Mouse (Mus musculus) intestine, postnatal 0 days (tissue): ENCODE results near the gene Ptrh1. TPM values are rescaled to one million over a fixed set of nuclear protein-coding genes. Genes with fewer than 3 reads are reported as not detected.

Source experiments
- ATAC-seq: fragments of 200-750 bp; cut with Nextera tagmentation; 2 replicates; pipeline ENCODE4 v1.8.0; 2017; ENCODE audit warnings: mild to moderate bottlenecking, moderate TSS enrichment, moderate library complexity
- H3K27ac ChIP-seq: fragments of 300-500 bp; sonication (generic); 2 replicates; pipeline ENCODE4 v1.5.1; 2014; ENCODE audit warnings: mild to moderate bottlenecking, low read depth, low read length, moderate library complexity
- H3K27me3 ChIP-seq: fragments of 300-500 bp; sonication (generic); replicated peaks from 2 replicates; pipeline ENCODE4 v1.6.1; 2014; ENCODE audit warnings: low read length, mixed read lengths; ENCODE audit not compliant: control insufficient read depth, insufficient read depth
- H3K36me3 ChIP-seq: fragments of 300-500 bp; sonication (generic); 2 replicates; pipeline ENCODE4 v1.6.1; 2014; ENCODE audit warnings: mild to moderate bottlenecking, moderate library complexity; ENCODE audit not compliant: control insufficient read depth, insufficient read depth
- H3K4me1 ChIP-seq: fragments of 300-500 bp; sonication (generic); replicated peaks from 2 replicates; pipeline ENCODE4 v1.6.1; 2014; ENCODE audit warnings: antibody characterized with exemption, low read length, mixed read lengths; ENCODE audit not compliant: control insufficient read depth, insufficient read depth
- H3K4me2 ChIP-seq: fragments of 300-500 bp; sonication (generic); replicated peaks from 2 replicates; pipeline ENCODE4 v1.6.1; 2014; ENCODE audit warnings: low read depth, mild to moderate bottlenecking, moderate library complexity
- H3K4me3 ChIP-seq: fragments of 300-500 bp; sonication (generic); 2 replicates; pipeline ENCODE4 v1.5.1; 2014; ENCODE audit warnings: low read depth, low read length
- H3K9ac ChIP-seq: fragments of 300-500 bp; sonication (generic); 2 replicates; pipeline ENCODE4 v1.6.1; 2014; ENCODE audit warnings: mild to moderate bottlenecking, low read depth, low read length
- H3K9me3 ChIP-seq: fragments of 300-500 bp; sonication (generic); 2 replicates; pipeline ENCODE4 v1.6.1; 2016; ENCODE audit warnings: mixed run types; ENCODE audit not compliant: control insufficient read depth
- CTCF ChIP-seq: sonication (generic); IDR thresholded peaks from 2 replicates; pipeline ENCODE4 v1.5.1; 2016; ENCODE audit warnings: low read depth, mild to moderate bottlenecking, control low read depth, antibody characterized with exemption, moderate library complexity
- WGBS: fragments of 180-500 bp; shearing (Covaris S2); extraction: QIAGEN DNeasy Blood & Tissue Kit; methylation state at CpG from one replicate; pipeline ENCODE4 v1.1.7; 2014; 5-methylcytosine and 5-hydroxymethylcytosine counted together
- polyA plus RNA-seq: library from polyadenylated mRNA; unstranded; fragments of >200 nt; fragmentation: Nextera tagmentation; extraction: Ambion mirVana; gene quantifications from 2 replicates; pipeline ENCODE4 v1.2.1, GENCODE M21; 2015

Gene Ptrh1
- polyA plus RNA-seq: 8.4 and 10.5 TPM in 2 replicates

DNA sequence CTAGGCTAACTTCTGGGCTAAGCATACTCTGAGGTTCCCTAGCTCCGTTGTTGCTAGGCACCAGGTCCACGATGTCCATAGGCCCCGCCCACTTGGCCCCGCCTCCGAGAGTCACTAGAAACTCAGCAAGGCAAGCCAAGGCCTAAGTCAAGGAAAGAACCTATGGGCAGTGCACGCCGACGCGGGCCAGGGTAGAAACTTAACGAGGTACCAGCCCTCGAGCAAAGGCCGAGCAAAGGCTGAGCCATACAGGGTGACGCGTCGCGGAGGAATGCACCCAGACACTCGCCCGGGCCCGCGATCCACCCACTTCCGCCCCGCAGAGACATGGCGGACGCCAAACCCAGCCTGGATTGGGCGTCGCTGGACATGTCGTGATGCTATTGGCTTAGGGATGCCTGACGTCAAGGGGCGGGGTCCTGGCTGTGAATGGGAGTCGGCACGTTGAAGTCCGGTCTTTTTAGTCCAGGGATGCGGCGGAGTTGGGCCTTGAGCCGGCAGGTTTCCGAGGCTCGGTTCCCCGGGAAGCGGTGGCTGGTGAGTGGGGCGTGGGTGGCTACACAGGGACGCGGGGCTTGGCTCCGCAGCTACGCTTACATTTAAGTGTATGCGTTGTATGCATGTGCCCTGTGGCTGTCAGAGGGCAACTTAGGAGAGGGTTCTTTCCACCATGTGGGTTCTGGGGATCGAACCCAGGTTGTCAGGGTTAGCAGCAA is at the start of gene Ptrh1, which contains the start of gene Ttc16:
Gene Ptrh1 (plus strand): TSS at position 428 of the 716 bp plus-strand sequence.
Gene Ttc16 (minus strand): TSS at position 275 of the 716 bp plus-strand sequence.
- Histone ChIP-seq H3K4me3 (peak within 1 kb of the TSS; percentile 49), H3K27me3 (no peaks in the 10 kb centered on the region), H3K4me1 (no peaks in the 10 kb centered on the region; the same call in 1 of the 2 replicates), H3K27ac (peak within 1 kb of the TSS; percentile 58), H3K36me3 (no peaks in the 10 kb centered on the region), H3K4me2 (peak within 1 kb of the TSS; percentile 80), H3K9ac (peak within 1 kb of the TSS; percentile 45), H3K9me3 (no peaks in the 10 kb centered on the region)
- ATAC-seq: peak; percentile 97
- WGBS: under 1% methylated on average over 46 of the region's 46 CpGs
- TF ChIP-seq CTCF: no peak

DNA sequence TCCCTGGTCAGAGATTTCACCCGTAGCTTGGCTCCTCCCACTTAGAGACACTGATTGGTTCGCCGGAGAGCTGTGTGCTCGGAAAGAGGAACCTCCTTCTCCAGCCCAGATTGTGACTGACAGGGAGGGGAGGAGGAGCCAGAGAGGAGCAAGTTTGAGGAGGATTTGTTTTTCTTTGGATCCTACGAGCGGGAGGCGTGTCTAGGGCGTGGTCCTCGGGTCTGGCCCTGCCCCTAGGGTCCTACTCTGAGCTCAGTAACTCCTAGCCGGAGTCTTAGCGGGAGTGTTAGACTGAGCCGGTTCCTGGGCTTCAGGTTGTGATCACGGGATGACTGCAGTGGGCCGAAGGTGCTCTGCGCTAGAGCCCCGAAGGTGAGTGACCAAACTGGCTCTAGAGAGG is 48.2 kb upstream of the Ptrh1 start:
- H3K27ac ChIP-seq: no peak overlapping the region
- WGBS: 1% methylated on average over 16 of the region's 16 CpGs
- no peak for TF ChIP-seq CTCF

GRCm38 (mm10) chr2:32728463-32728862 is 47.1 kb upstream of the Ptrh1 start:
- ATAC-seq: no peak
- WGBS: 40% methylated on average over 7 of the region's 7 CpGs
- H3K27me3 ChIP-seq: no peaks in the 10 kb centered on the region

More for the DNA sequence above, 48.2 kb upstream of the Ptrh1 start:
- peak; percentile 92 for ATAC-seq
- H3K9me3 ChIP-seq: no peaks in the 10 kb centered on the region
- H3K36me3 ChIP-seq: no peaks in the 10 kb centered on the region
- no peak overlapping the region for H3K9ac ChIP-seq
- no peaks in the 10 kb centered on the region for H3K4me1 ChIP-seq
- H3K4me3 ChIP-seq: peak overlapping the region; percentile 31
- H3K4me2 ChIP-seq: peak overlapping the region; percentile 61
- no peaks in the 10 kb centered on the region for H3K27me3 ChIP-seq

GRCm38 (mm10) chr2:32729547-32729946 is 46.0 kb upstream of the Ptrh1 start:
- Histone ChIP-seq H3K27me3 (no peaks in the 10 kb centered on the region), H3K9me3 (no peaks in the 10 kb centered on the region), H3K4me1 (no peaks in the 10 kb centered on the region), H3K4me3 (no peak overlapping the region), H3K4me2 (peak overlapping the region; percentile 61; the same call in 1 of the 2 replicates), H3K9ac (no peak overlapping the region), H3K27ac (no peak overlapping the region), H3K36me3 (no peaks in the 10 kb centered on the region)
- 70% methylated on average over 4 of the region's 4 CpGs for WGBS
- ATAC-seq: no peak
- TF ChIP-seq CTCF: no peak

More at GRCm38 (mm10) chr2:32728463-32728862, 47.1 kb upstream of the Ptrh1 start:
- no peaks in the 10 kb centered on the region for H3K4me1 ChIP-seq
- H3K4me2 ChIP-seq: peak overlapping the region; percentile 61
- TF ChIP-seq CTCF: no peak
- no peaks in the 10 kb centered on the region for H3K9me3 ChIP-seq
- H3K9ac ChIP-seq: no peak overlapping the region
- H3K36me3 ChIP-seq: no peaks in the 10 kb centered on the region
- no peak overlapping the region for H3K27ac ChIP-seq
- peak overlapping the region; percentile 31; the same call in 1 of the 2 replicates for H3K4me3 ChIP-seq

- no peak for TF ChIP-seq CTCF
- no peak for ATAC-seq
- H3K27me3 ChIP-seq: no peaks in the 10 kb centered on the region
- H3K4me3 ChIP-seq: no peak overlapping the region
- H3K27ac ChIP-seq: 0 out of 2 replicates have a peak overlapping the region, but pooled peaks have one; percentile 28
- H3K4me1 ChIP-seq: no peaks in the 10 kb centered on the region
- H3K9ac ChIP-seq: no peak overlapping the region; the same call in 1 of the 2 replicates
- H3K9me3 ChIP-seq: no peaks in the 10 kb centered on the region
- H3K4me2 ChIP-seq: no peak overlapping the region
- no peaks in the 10 kb centered on the region for H3K36me3 ChIP-seq
- 49% methylated on average over 11 of the region's 11 CpGs for WGBS
Measured at GRCm38 (mm10) chr2:32730854-32731253, 44.7 kb upstream of the Ptrh1 start.

- Histone ChIP-seq H3K4me3 (no peak overlapping the region), H3K4me2 (no peak overlapping the region), H3K4me1 (no peaks in the 10 kb centered on the region), H3K27ac (no peak overlapping the region), H3K9ac (no peak overlapping the region), H3K36me3 (no peaks in the 10 kb centered on the region), H3K27me3 (no peaks in the 10 kb centered on the region), H3K9me3 (no peaks in the 10 kb centered on the region)
- WGBS: 50% methylated on average over 4 of the region's 4 CpGs
- no peak for ATAC-seq
- no peak for TF ChIP-seq CTCF
Measured at GRCm38 (mm10) chr2:32731911-32732310, 43.7 kb upstream of the Ptrh1 start.
